Mouse (Mus musculus): ENCODE data around the gene Cspg4. TPM values are rescaled to one million over a fixed set of nuclear protein-coding genes. Genes with fewer than 3 reads are reported as not detected.
A peak's percentile ranks its signal among the peaks of the same experiment; 100 is the strongest.
"Not testable (repeated sequence)": the region's sequence is repeated elsewhere in the genome, so short reads cannot be mapped to it uniquely, and the experiment has no call there.

Gene Cspg4
- polyA plus RNA-seq, 1 experiment from 2014 or later: 29.3 TPM

DNA sequence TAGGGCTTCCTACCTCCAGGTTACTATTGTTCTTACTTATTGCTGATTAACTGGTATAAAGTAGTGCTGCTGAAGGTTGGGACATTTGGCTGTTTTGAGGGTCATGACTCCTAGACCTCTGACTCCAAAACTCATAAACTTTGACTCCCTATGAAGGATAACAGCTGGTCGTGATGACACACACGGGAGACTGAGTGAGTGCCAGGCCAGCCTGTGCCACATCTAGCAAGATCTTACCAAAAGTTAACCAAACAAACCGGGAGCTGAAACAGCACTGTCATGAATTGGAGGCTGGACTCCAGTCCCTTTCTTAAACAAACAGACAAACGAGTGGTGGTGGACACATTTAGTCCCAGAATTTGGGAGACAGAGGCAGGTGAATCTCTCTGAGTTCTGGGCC lies 64.7 kb downstream of the Cspg4 start:
- no peak overlapping the region for H3K4me3 ChIP-seq (ENCODE audit: low read length)

GRCm38 (mm10) chr9:56930556-56930955 lies 65.7 kb downstream of the Cspg4 start:
- Histone ChIP-seq H3K4me2 (ENCODE audit: low read depth, low read length) (no peak overlapping the region), H3K27me3 (ENCODE audit: control insufficient read depth, insufficient read depth, low read length) (no peaks in the 10 kb centered on the region; the same call in 1 of the 2 replicates), H3K27ac (ENCODE audit: low read length) (no peak overlapping the region), H3K36me3 (ENCODE audit: control insufficient read depth, insufficient read depth) (no peaks in the 10 kb centered on the region), H3K4me1 (ENCODE audit: control insufficient read depth, insufficient read depth, low read length) (peaks cover 19% of the 10 kb centered on the region), H3K9ac (ENCODE audit: low read length) (no peak overlapping the region), H3K9me3 (replicated peaks; ENCODE audit: control insufficient read depth, low read length) (no peaks in the 10 kb centered on the region), H3K4me3 (ENCODE audit: low read length) (no peak overlapping the region)
- no peak for ATAC-seq (replicated peaks; ENCODE audit: extremely low read depth, insufficient read depth, low FRiP score)
- 52% methylated on average over 1 of the region's 1 CpGs for WGBS

More for the DNA sequence above, 64.7 kb downstream of the Cspg4 start:
- no peak for ATAC-seq (replicated peaks; ENCODE audit: extremely low read depth, insufficient read depth, low FRiP score)
- no peaks in the 10 kb centered on the region; the same call in 1 of the 2 replicates for H3K27me3 ChIP-seq (ENCODE audit: control insufficient read depth, insufficient read depth, low read length)
- H3K4me2 ChIP-seq (ENCODE audit: low read depth, low read length): no peak overlapping the region
- WGBS: 52% methylated on average over 4 of the region's 4 CpGs
- no peaks in the 10 kb centered on the region for H3K36me3 ChIP-seq (ENCODE audit: control insufficient read depth, insufficient read depth)
- H3K4me1 ChIP-seq (ENCODE audit: control insufficient read depth, insufficient read depth, low read length): peaks cover 24% of the 10 kb centered on the region
- H3K9me3 ChIP-seq (replicated peaks; ENCODE audit: control insufficient read depth, low read length): no peaks in the 10 kb centered on the region
- H3K9ac ChIP-seq (ENCODE audit: low read length): no peak overlapping the region
- H3K27ac ChIP-seq (ENCODE audit: low read length): no peak overlapping the region

DNA sequence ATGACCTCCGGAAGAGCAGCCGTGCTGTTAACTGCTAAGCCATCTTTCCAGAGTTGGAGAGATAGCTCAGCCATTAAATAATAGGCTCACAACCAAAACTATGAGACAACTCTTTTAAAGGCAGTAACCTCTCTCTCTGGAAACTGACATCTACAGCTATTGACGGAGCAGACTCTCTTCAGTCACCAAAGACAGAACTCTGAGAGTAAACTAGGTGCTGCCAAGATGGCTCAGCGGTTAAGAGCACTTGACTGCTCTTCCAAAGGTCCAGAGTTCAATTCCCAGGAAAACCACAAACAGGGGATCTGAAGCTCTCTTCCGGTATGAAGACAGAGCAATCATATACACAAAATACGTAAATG lies 72.0 kb downstream of the Cspg4 start:
- Histone ChIP-seq H3K9ac (ENCODE audit: low read length) (peak overlapping the region; percentile 67; the same call in 1 of the 2 replicates), H3K9me3 (replicated peaks; ENCODE audit: control insufficient read depth, low read length) (no peaks in the 10 kb centered on the region), H3K27me3 (ENCODE audit: control insufficient read depth, insufficient read depth, low read length) (no peaks in the 10 kb centered on the region), H3K4me2 (ENCODE audit: low read depth, low read length) (peak overlapping the region; percentile 77), H3K27ac (ENCODE audit: low read length) (peak overlapping the region; percentile 67), H3K4me1 (ENCODE audit: control insufficient read depth, insufficient read depth, low read length) (peaks cover 9% of the 10 kb centered on the region), H3K4me3 (ENCODE audit: low read length) (peak overlapping the region; percentile 91), H3K36me3 (ENCODE audit: control insufficient read depth, insufficient read depth) (no peaks in the 10 kb centered on the region)
- 13% methylated on average over 6 of the region's 6 CpGs for WGBS
- ATAC-seq (replicated peaks; ENCODE audit: extremely low read depth, insufficient read depth, low FRiP score): no peak

GRCm38 (mm10) chr9:56937223-56938160 lies 72.7 kb downstream of the Cspg4 start, which contains the start of gene Imp3:
Imp3 (plus strand) TSS chr9:56937475.
- Histone ChIP-seq H3K4me1 (ENCODE audit: control insufficient read depth, insufficient read depth, low read length) (peaks cover 9% of the 10 kb centered on the region), H3K9me3 (replicated peaks; ENCODE audit: control insufficient read depth, low read length) (no peaks in the 10 kb centered on the region), H3K27me3 (ENCODE audit: control insufficient read depth, insufficient read depth, low read length) (no peaks in the 10 kb centered on the region), H3K4me2 (ENCODE audit: low read depth, low read length) (peak within 1 kb of the TSS; percentile 90), H3K27ac (ENCODE audit: low read length) (peak within 1 kb of the TSS; percentile 93), H3K36me3 (ENCODE audit: control insufficient read depth, insufficient read depth) (no peaks in the 10 kb centered on the region), H3K4me3 (ENCODE audit: low read length) (peak within 1 kb of the TSS; percentile 91), H3K9ac (ENCODE audit: low read length) (peak within 1 kb of the TSS; percentile 91)
- peak; percentile 92 for ATAC-seq (replicated peaks; ENCODE audit: extremely low read depth, insufficient read depth, low FRiP score)
- under 1% methylated on average over 73 of the region's 73 CpGs for WGBS

DNA sequence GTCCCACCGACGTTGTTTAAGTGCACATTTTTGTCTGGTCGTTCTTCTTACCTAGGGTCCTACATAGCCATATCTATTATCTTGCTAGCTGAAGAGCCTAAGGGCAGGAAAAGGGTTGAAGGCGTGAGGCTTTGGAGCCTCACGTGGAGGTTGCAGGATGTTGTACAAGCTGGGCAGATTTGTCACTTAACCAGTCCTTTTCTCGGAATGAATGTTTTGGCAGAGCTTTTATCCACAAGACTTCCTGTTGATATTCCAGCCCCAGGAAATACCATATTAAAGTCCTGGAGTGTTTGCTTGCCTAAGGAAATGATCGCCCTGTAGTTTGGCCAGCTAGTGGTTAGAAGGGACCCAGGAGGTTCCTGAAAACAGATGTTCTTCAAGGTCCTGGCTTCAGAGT lies 73.5 kb downstream of the Cspg4 start:
- H3K27me3 ChIP-seq (ENCODE audit: control insufficient read depth, insufficient read depth, low read length): no peaks in the 10 kb centered on the region
- WGBS: under 1% methylated on average over 7 of the region's 7 CpGs
- H3K9me3 ChIP-seq (replicated peaks; ENCODE audit: control insufficient read depth, low read length): no peaks in the 10 kb centered on the region
- H3K4me1 ChIP-seq (ENCODE audit: control insufficient read depth, insufficient read depth, low read length): peaks cover 9% of the 10 kb centered on the region
- H3K4me3 ChIP-seq (ENCODE audit: low read length): peak overlapping the region; percentile 91
- ATAC-seq (replicated peaks; ENCODE audit: extremely low read depth, insufficient read depth, low FRiP score): no peak
- peak overlapping the region; percentile 91 for H3K9ac ChIP-seq (ENCODE audit: low read length)
- peak overlapping the region; percentile 93 for H3K27ac ChIP-seq (ENCODE audit: low read length)
- peak overlapping the region; percentile 90 for H3K4me2 ChIP-seq (ENCODE audit: low read depth, low read length)
- no peaks in the 10 kb centered on the region for H3K36me3 ChIP-seq (ENCODE audit: control insufficient read depth, insufficient read depth)

DNA sequence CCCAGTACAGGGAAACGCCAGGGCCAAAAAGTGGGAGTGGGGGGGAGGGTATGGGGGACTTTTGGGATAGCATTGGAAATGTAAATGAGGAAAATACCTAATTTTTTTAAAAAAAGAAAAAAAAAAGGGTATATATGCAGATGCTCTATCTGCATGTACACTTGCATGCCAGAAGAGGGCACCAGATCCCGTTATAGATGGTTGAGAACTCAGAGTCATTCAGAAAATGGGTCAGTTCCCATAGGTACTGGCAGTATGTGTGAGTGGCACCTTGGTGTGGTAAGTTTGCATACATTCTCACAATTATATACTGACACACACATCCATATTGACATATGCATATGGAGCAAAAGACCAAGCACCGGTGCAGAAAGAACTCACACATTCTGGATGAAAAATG lies 82.6 kb downstream of the Cspg4 start:
- not testable (repeated sequence) for H3K27ac ChIP-seq (ENCODE audit: low read length); H3K4me3 ChIP-seq (ENCODE audit: low read length); H3K36me3 ChIP-seq (ENCODE audit: control insufficient read depth, insufficient read depth); H3K4me2 ChIP-seq (ENCODE audit: low read depth, low read length); H3K27me3 ChIP-seq (ENCODE audit: control insufficient read depth, insufficient read depth, low read length); H3K9ac ChIP-seq (ENCODE audit: low read length); H3K9me3 ChIP-seq (replicated peaks; ENCODE audit: control insufficient read depth, low read length); ATAC-seq (replicated peaks; ENCODE audit: extremely low read depth, insufficient read depth, low FRiP score)
- H3K4me1 ChIP-seq (ENCODE audit: control insufficient read depth, insufficient read depth, low read length): peaks cover 11% of the 10 kb centered on the region
- WGBS: 28% methylated on average over 3 of the region's 3 CpGs

- not testable (repeated sequence) for H3K9ac ChIP-seq (ENCODE audit: low read length); H3K4me3 ChIP-seq (ENCODE audit: low read length); H3K4me2 ChIP-seq (ENCODE audit: low read depth, low read length); H3K27ac ChIP-seq (ENCODE audit: low read length); ATAC-seq (replicated peaks; ENCODE audit: extremely low read depth, insufficient read depth, low FRiP score); H3K9me3 ChIP-seq (replicated peaks; ENCODE audit: control insufficient read depth, low read length); H3K36me3 ChIP-seq (ENCODE audit: control insufficient read depth, insufficient read depth); H3K27me3 ChIP-seq (ENCODE audit: control insufficient read depth, insufficient read depth, low read length)
- WGBS: 69% methylated on average over 5 of the region's 5 CpGs
- H3K4me1 ChIP-seq (ENCODE audit: control insufficient read depth, insufficient read depth, low read length): peaks cover 11% of the 10 kb centered on the region
Observed at GRCm38 (mm10) chr9:56948699-56949098, 83.9 kb downstream of the Cspg4 start.

Other genes with a start within 250 kb of the Cspg4 start
- 1.3 and 1.8 TPM in 2 replicates for gene Lingo1, start 68.6 kb upstream of the Cspg4 start, polyA plus RNA-seq (2015; fragmentation: Nextera tagmentation; extraction: Ambion mirVana)
- gene Odf3l1, start 354 bp upstream of the Cspg4 start, polyA plus RNA-seq (2015; fragmentation: Nextera tagmentation; extraction: Ambion mirVana): 0.22 TPM in 2 replicates
- gene Snx33, start 63.3 kb downstream of the Cspg4 start, polyA plus RNA-seq (2015; fragmentation: Nextera tagmentation; extraction: Ambion mirVana): 7.5 and 8.2 TPM in 2 replicates
- 64.6 and 68.7 TPM in 2 replicates for gene Imp3, start 72.4 kb downstream of the Cspg4 start, polyA plus RNA-seq (2015; fragmentation: Nextera tagmentation; extraction: Ambion mirVana)
- 17.8 and 18.9 TPM in 2 replicates for gene Snupn, start 85.8 kb downstream of the Cspg4 start, polyA plus RNA-seq (2015; fragmentation: Nextera tagmentation; extraction: Ambion mirVana)
- 12.7 and 14.5 TPM in 2 replicates for gene Ptpn9, start 129.9 kb downstream of the Cspg4 start, polyA plus RNA-seq (2015; fragmentation: Nextera tagmentation; extraction: Ambion mirVana)
- gene Sin3a, start 207.0 kb downstream of the Cspg4 start, polyA plus RNA-seq (2015; fragmentation: Nextera tagmentation; extraction: Ambion mirVana): 20.6 and 22.9 TPM in 2 replicates